Mouse (Mus musculus) embryonic facial prominence, embryonic 11.5 days (tissue): ENCODE data around the gene Syp. TPM values are rescaled to one million over a fixed set of nuclear protein-coding genes. Genes with fewer than 3 reads are reported as not detected.
A peak's percentile ranks its signal among the peaks of the same experiment; 100 is the strongest.

Experiments used
- ATAC-seq: fragments of 200-750 bp; cut with Nextera tagmentation; replicated peaks from 2 replicates; pipeline ENCODE4 v1.8.0; 2017; ENCODE audit warnings: low read depth; ENCODE audit not compliant: insufficient number of reproducible peaks, low FRiP score, low TSS enrichment
- DNase-seq: peaks from one replicate; pipeline ENCODE4 v3.0.0-alpha.2; 2015; ENCODE audit warnings: low spot score
- H3K27ac ChIP-seq: fragments of 300-500 bp; sonication (generic); replicated peaks from 2 replicates; pipeline ENCODE4 v1.5.1; 2014; ENCODE audit warnings: mild to moderate bottlenecking, low read depth, low read length, control low read depth
- H3K27me3 ChIP-seq: fragments of 300-500 bp; sonication (generic); 2 replicates; pipeline ENCODE4 v1.6.1; 2014; ENCODE audit warnings: mild to moderate bottlenecking, low read length, moderate library complexity, mixed read lengths; ENCODE audit not compliant: control insufficient read depth, insufficient read depth
- H3K36me3 ChIP-seq: fragments of 300-500 bp; sonication (generic); replicated peaks from 2 replicates; pipeline ENCODE4 v1.6.1; 2014; ENCODE audit warnings: low read depth, mild to moderate bottlenecking, low read length, moderate library complexity, mixed read lengths; ENCODE audit not compliant: control insufficient read depth, insufficient read depth
- H3K4me1 ChIP-seq: fragments of 300-500 bp; sonication (generic); 2 replicates; pipeline ENCODE4 v1.6.1; 2014; ENCODE audit warnings: low read length, mixed read lengths; ENCODE audit not compliant: control insufficient read depth, insufficient read depth
- H3K4me2 ChIP-seq: fragments of 300-500 bp; sonication (generic); 2 replicates; pipeline ENCODE4 v1.6.1; 2014; ENCODE audit warnings: low read depth, mild to moderate bottlenecking, control low read depth, low read length, moderate library complexity
- H3K4me3 ChIP-seq: fragments of 300-500 bp; sonication (generic); 2 replicates; pipeline ENCODE4 v1.5.1; 2014; ENCODE audit warnings: low read depth, low read length, control low read depth
- H3K9ac ChIP-seq: fragments of 300-500 bp; sonication (generic); replicated peaks from 2 replicates; pipeline ENCODE4 v1.6.1; 2014; ENCODE audit warnings: mild to moderate bottlenecking, control low read depth, low read length
- H3K9me3 ChIP-seq: fragments of 300-500 bp; sonication (generic); replicated peaks from 2 replicates; pipeline ENCODE4 v1.6.1; 2016; ENCODE audit warnings: mild to moderate bottlenecking, low read length, inconsistent platforms, mixed read lengths; ENCODE audit not compliant: control insufficient read depth
- WGBS: fragments of 180-500 bp; shearing (Covaris S2); extraction: QIAGEN DNeasy Blood & Tissue Kit; methylation state at CpG from one replicate; pipeline ENCODE4 v1.1.7; 2014; 5-methylcytosine and 5-hydroxymethylcytosine counted together
- polyA plus RNA-seq: library from polyadenylated mRNA; unstranded; fragments of >200 nt; fragmentation: Nextera tagmentation; extraction: Ambion mirVana; gene quantifications from 2 replicates; pipeline ENCODE4 v1.2.1, GENCODE M21; 2014

The Syp gene
- polyA plus RNA-seq, 1 experiment from 2014 or later: 5.3 TPM

DNA sequence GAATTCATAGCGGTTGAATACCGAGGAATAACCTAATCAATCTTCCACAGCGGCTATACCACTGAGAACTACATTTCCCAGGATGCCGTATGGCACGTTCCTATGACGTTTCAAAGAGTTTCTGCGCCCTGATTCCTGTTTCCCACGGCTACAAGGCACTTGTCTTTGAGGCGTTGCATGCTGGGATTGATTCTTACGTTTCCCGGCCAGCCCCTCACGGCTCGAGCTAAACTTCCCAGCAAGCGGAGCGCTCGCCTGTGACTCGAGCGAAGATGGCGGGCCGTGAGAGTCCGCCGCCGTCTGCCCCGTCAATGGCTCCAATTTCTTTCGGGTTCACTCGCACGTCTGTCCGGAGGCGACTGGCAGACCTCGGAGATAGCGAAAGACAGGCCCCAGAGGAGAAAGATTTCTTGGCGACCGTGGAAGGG is 58.7 kb downstream of the Syp start, which contains the start of gene Gpkow:
Gene Gpkow, plus strand, starts transcription at position 178 of the 428 bp plus-strand sequence.
- Histone ChIP-seq H3K4me3 (peak within 1 kb of the TSS; percentile 47), H3K27ac (no peak within 1 kb of the TSS), H3K9ac (peak within 1 kb of the TSS; percentile 63), H3K27me3 (no peaks in the 10 kb centered on the region), H3K4me2 (peak within 1 kb of the TSS; percentile 38), H3K9me3 (no peaks in the 10 kb centered on the region), H3K4me1 (no peaks in the 10 kb centered on the region), H3K36me3 (no peaks in the 10 kb centered on the region)
- ATAC-seq (peak; percentile 94), DNase-seq (peak; percentile 93)
- WGBS: 10% methylated on average over 33 of the region's 33 CpGs

Other genes starting within 250 kb of the Syp start
- 0.07 TPM in 1 of 2 replicates, not detected in the other for gene Foxp3, start 64.8 kb upstream of the Syp start, polyA plus RNA-seq
- gene Ppp1r3f, start 64.2 kb upstream of the Syp start, polyA plus RNA-seq: 1.2 and 1.3 TPM in 2 replicates
- gene Ccdc22, start 33.0 kb upstream of the Syp start, polyA plus RNA-seq: 26.9 TPM in 2 replicates
- gene Cacna1f, start 31.4 kb upstream of the Syp start, polyA plus RNA-seq: not detected in 2 replicates
- gene Prickle3, start 18.8 kb downstream of the Syp start, polyA plus RNA-seq: 2.6 and 2.9 TPM in 2 replicates
- 56.3 TPM in 2 replicates for gene Plp2, start 32.9 kb downstream of the Syp start, polyA plus RNA-seq
- 0.10 and 0.15 TPM in 2 replicates for gene Magix, start 42.8 kb downstream of the Syp start, polyA plus RNA-seq
- gene Gpkow, start 58.7 kb downstream of the Syp start, polyA plus RNA-seq: 42.2 and 44.2 TPM in 2 replicates
- gene Wdr45, start 75.9 kb downstream of the Syp start, polyA plus RNA-seq: 17.3 and 22.6 TPM in 2 replicates
- not detected in 2 replicates for gene Gm45208, start 83.8 kb downstream of the Syp start, polyA plus RNA-seq
- gene Praf2, start 90.0 kb downstream of the Syp start, polyA plus RNA-seq: 85.4 and 88.7 TPM in 2 replicates
- 14.5 and 20.2 TPM in 2 replicates for gene Ccdc120, start 112.4 kb downstream of the Syp start, polyA plus RNA-seq
- gene Tfe3, start 124.1 kb downstream of the Syp start, polyA plus RNA-seq: 16.2 and 16.5 TPM in 2 replicates
- 35.6 and 35.9 TPM in 2 replicates for gene Gripap1, start 151.3 kb downstream of the Syp start, polyA plus RNA-seq
- 0.86 and 1.2 TPM in 2 replicates for gene Kcnd1, start 183.8 kb downstream of the Syp start, polyA plus RNA-seq
- gene Otud5, start 202.9 kb downstream of the Syp start, polyA plus RNA-seq: 36.4 and 37.1 TPM in 2 replicates
- 4.9 and 6.4 TPM in 2 replicates for gene Pim2, start 239.8 kb downstream of the Syp start, polyA plus RNA-seq
- gene Slc35a2, start 245.6 kb downstream of the Syp start, polyA plus RNA-seq: 6.8 and 12.1 TPM in 2 replicates